Mouse (Mus musculus) embryo, embryonic 10.5 days (tissue): ENCODE measurements around the gene Mybbp1a.

Source experiments
- DNase-seq: peaks from one replicate; pipeline ENCODE4 v3.0.0-alpha.2; 2015; ENCODE audit warnings: low spot score

Mybbp1a gene

DNA sequence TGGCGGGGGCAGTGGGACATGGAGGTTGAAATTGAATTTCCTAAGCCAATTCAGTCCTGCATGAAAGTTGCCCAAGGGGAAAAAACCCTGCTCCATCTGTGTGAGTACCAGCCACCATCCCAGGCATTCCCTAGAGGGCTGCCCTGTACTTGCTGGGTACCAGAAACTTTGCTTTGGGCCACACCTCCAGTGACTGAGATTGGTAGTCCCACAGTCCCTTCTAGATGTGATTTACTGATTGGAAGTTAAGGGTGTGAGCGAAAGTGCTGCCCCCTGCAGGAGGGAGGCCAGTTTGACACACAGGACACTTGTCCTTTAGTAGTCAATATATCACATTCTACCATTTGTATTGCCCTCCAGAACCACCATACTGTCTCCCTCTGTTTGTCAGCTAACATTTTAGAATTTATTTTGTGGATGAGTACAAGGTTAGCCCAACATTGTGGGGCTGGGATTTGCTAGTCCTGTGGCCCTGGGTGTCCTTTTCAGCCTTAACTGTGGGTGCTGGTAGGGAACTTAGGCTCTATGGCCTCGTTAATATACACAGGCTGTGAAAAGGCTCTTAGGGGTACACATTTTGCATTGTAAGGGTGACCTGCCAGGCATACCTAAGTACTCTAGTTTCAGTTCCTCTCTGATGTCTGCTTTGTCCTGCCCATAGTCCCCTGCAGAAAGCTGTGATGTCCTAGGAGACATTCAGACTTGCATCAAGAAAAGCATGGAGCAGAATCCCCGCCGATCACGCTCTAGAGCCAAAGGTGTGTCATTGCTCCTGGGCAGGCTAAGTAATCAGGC is 5.4 kb downstream of the Mybbp1a start:
- DNase-seq: peak; percentile 66

DNA sequence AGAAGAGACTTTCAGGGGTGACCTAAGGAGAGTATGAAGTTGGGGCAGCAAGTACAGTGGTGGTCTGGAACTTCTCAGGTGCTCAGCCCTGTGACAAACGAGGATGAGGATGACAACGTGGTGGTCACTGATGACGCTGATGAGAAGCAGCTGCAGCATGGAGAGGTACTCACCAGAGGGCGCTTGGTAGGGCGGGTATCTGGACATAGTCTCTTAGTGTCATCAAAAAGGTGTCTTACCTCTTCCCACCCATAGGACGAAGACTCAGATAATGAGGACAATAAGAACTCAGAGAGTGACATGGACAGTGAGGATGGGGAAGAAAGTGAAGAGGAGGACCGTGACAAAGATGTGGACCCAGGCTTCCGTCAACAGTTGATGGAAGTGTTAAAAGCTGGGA is 6.3 kb downstream of the Mybbp1a start:
- no peak for DNase-seq

DNA sequence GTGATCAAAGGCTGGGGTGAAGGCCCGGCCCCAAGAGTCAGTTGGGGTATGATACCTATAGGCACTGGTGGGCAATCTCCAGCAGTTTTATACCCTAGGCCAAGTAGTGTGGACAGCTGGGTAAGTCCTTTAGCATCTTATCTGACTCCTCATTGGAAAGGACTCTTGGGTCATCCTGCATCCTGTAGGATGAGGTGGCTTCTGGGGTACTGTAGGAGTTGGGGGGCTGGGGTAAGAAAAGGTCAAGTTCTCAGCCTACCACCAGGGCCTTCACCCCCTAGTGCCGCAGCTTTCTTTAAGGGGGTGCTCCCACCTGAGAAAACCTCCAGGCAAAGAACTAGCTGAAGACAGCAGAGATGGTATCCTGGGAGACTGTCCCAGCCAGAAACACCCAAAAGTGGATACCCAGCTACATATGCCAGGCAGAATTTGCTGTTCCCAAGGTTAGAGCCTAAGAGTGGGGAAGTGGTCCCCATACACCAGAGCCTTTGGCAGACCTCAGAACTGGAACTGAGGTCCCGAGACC is 11.0 kb downstream of the Mybbp1a start:
- DNase-seq: no peak

DNA sequence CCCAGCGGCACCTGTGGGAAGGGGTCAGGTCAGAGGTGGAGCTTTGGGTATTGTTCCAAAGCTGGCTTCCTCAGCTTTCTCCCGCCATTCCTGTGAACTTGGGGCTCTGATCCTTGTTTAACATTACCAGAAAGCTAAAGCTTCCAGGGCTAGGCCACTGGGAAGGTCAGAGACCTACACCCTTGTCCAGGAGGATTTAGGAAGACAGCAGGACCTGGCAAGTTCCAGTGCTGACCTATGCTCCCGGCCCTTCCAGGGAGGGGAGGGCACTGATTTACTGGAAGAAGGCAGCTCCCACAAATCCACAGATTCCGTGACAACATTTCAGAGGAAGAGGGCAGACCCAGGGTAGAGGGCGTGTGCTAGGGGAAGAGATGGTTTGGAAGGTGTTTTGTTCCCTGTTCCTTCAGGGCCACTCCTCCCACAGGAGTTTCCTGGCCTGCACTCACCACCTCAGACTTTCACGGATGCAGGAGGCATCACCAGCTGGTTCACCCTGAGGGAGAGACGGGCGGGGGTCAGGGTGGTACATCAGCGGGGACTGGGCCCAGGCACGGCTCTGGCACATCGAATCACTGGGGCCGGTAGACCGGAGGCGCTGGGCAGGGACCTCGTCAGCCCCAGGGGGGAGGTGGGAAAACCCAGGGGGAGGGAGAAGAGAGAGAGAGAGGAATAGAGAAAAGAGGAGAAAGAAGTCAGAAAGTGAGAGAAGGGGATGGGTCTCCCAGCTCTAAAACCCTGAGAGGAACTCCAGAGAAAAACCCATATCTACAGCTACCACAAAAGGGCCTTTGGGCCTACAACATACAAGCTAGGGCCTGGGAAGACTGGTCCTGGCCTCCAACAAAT is 12.2 kb downstream of the Mybbp1a start:
- no peak for DNase-seq

DNA sequence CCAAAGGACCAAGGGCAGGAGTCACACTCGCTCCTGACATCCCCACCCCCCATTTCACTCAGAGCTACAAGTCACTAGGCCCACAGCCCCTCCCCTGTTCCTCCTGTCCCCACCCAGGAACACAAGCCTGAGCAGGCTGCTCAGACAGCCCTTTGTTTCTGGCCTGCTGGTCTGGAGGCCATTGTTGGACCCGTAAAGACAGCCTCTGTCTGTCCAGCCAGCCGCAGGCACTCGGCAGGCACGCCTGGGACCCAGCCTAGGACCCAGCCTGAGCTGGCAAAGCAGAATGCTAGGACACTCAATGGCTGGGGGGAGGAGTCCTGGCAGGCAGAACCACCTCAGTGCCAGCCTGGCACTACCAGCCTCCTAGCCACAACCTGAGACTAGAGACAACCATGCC is 14.5 kb downstream of the Mybbp1a start:
- DNase-seq: no peak

DNA sequence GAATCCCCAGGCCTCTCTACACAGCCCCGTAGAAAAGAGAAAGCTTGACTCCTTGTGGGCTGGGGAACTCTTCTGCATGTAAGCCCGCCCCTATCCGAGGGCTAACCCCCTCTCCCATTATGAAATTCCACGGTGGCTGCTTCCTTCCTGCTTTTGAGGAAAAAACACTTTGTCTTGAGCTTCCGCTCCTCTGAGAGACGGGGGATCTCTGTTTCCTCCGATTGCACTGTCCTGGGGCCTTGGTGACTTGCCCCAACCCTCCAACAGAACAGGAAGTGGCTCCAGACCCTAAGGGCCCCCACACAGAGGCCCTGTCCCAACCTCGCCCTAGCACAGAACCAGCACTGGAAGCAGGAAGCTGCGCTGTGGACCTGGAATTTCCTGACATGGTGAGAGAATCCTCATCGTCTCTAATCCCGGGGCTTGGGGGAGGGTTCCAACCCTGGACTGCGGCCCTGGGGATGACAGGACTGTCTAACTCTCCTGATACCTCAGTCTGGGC is 16.9 kb downstream of the Mybbp1a start:
- DNase-seq: no peak

DNA sequence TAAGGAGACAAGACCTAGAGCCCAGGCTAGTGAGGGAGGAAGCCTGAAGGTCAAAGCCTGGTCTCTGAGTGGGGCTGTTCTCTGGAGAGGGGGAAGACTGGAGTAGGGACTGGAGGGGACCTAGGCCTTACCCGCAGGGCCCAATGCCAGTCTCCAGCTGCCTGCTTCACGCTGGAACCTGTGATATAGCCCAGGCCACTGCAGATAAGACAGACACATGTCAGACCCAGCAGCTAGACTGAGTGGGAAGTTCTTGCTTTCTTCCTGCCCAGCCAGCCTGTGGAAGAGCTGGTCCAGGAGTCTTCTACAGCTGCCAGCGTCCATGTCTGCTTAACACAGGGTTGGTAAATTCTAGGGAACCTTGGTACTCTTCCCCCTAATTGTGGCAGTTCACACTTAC is 17.3 kb downstream of the Mybbp1a start:
- no peak for DNase-seq

DNA sequence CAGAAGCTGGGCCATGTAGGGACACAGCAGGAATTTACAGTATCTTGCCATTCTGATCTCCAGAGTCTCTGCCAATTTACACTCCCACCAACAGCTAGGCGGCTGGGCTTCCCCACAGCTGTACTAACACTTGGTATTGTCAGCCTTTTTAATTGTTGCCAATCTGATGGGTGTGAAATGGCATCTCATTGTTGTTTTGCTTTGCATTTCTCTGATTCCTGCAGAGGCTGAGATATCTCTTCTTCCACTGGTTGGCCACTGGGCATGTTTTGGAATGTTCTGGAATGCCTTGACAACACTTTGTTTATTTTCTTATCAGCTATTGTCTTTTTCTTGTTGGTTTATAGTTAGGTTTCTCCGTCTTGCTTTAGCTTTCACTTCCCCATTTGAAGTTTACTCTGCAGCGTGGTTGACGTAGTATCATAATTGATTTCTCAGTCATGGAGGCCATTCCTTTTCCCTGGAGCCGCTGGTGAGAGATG is 20.4 kb downstream of the Mybbp1a start:
- DNase-seq: no peak

DNA sequence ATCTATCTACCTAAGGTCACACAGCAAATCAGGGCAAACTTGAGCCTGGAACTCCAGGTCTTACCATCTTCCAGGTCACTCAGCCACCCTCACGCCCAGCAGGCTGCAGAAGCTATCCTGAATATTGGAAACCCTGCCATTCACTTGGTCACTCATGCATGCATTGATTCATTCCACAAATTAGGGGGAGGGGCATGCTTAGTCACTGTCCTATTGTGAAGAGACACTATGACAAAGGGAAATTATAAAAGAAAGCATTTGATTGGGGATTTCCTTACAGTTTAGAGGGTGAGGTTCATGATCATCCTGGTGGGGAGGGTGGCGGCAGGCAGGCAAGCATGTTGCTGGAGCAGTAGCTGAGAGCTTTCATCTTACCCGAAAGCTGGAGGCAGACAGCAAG is 23.7 kb downstream of the Mybbp1a start:
- DNase-seq: no peak

DNA sequence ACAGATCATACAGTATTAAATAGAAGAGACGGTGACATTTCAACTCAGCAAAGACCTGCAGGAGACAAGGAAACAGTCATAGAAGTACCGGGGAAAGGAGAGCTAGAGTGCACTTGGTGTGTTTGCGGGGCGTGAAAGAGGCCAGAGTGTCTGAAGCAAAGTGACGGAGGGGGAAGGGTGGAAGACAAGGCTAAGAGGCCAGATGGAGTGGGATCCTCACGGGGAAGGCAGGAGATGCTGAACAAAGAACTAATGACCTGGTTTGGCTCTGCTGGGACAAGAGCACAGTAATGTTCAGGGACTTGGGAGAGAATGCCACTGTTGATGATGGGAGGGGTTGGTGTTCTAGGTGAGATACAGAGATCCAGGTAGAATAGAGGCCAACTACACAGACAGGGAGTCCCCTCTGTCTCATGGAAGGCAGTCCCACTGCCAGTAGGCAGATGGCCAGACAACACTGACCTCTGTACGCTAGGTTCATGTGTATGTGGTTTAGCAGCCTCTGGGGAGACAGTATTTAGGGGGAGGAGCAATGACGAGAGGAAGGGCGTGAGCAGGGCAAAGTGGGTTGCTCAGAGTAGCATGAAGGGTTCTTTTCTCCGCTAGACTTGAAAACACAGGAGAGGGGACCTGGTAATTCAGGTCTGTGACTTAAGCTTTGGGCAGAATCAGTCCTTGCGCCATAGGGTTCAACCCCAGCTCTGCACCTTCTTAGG is 25.0 kb downstream of the Mybbp1a start:
- DNase-seq: no peak

DNA sequence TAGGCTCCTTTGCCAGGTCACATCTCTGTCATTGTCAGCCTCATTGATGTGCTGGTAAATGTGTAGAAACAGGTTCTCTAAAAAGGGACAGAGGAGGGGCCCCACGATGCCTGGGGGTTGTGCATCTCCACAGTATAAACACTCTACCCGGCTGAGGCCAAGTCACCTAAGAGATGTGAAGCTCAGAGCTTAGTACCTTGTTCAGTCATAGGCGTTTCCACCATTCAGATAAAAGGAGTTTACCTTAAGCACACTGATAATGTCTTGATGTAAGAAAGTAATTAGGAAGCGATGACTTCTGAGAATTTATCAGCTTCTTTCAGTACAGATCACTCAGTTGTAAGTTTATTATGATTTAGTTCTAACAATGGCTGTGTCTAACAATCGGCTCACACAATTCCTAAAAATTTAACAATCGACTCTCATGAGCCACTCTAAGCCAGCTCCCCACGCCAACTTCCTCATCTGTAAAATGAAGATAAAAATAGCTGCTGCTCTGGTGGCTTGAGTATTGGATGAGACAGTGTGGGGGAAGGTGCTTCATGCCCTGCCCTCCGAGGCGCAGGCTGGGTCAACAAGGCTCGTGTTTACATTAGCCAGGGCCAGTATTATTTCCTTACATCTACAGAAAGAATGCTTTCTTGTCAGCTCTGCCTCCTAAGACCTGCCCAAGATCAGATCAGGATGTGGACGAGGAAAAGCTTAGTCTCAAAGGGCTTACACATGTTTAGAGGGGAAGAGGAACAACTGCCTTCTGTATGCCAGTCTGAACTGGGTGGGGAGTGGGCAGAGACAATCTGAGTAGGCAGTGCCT is 25.7 kb downstream of the Mybbp1a start:
- DNase-seq: peak; percentile 40

DNA sequence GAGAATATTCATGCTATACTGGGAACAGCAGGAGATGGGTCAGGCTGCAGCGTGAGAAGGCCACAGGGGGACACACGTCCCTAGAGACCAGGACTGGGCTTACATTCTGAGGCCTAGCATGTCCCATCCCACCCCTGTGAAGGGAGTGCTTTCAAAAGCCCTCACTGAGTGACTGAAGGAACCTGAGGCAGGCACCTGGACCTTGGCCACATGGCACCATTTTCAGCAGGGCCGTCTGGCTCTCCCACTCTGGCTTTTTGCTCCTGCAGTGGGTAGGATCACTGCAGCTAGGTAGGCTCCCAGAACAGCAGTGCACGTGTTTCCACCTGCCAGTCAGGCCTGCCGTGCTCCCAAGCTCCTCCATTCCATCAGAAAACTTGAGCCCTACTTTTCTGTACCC is 27.4 kb downstream of the Mybbp1a start:
- DNase-seq: no peak

DNA sequence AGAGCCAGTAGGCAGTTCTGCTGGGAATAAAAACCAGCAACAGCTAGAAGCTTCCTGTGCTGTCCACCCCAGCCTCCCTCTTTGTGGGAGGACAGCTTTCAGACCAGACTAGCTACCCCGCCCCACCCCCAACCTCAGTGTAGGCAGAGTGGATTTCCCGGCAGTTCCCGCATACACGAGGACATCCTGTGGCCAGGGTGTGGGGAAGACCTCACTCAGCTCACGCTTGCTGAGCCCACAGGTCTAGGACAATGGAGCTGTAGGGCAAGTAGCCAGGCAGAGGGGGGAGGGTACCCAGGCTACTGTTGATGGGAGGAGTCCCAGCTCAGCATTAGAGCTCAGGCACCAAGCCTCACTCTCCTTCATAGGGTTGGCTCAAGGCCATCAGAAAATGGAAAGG is 28.1 kb downstream of the Mybbp1a start:
- DNase-seq: peak; percentile 44

DNA sequence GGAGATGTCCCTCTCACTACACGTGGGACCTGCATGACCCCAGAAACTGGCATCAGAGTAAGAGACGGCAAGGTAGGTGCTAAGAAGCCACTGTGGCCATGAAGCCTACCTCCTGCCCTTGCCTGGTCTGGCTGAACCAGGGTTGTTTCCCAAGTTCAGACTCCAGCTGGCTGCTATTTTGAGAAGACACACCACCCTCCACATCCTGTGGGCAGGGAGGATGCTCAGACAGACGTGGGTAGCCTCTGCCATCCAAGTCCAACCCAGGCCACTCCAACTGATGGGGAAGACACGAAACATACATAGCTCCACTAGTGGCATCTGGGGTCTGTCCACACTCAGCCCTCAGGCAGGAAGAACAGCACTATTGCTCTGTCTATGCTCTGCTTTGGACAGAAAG is 28.8 kb downstream of the Mybbp1a start:
- DNase-seq: no peak

DNA sequence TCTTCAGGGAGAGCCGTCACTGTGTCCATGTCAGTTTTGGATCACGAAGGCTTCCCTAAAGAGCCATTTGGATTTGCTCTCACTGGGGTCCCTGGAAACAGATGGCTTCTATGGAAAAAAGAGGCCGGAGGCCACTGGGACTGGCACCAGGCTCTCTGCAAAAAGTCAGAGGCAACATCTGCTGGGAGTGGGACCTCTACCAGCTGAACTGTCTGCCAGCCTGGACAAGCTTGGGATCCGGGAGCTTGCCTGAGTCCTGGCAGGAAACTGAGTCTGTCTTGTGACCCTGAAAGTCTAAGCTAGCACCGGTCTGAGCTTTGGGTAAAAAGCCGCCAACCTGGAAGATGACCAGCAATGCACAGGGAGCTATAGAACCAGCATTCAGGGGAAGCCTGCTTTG is 30.2 kb downstream of the Mybbp1a start:
- DNase-seq: no peak

DNA sequence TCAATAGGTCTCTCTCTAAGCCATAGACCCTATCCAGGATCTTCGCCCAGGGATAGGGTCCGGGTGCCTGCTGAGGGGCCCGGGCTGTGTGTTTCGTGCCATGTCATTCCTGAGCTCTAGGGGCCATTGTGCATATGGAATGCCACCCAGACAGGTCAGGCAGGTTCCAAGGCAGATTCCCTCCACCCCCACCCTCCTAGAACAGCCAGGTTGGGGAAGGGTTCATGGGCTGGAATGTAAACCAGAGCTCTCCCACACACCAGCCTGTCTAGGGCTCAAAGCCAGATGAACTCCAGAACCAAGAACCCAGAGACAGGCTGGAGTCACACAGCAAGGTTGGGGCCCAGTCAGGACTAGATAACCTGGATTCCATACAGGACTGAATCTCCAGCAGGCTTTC is 32.4 kb downstream of the Mybbp1a start:
- no peak for DNase-seq

DNA sequence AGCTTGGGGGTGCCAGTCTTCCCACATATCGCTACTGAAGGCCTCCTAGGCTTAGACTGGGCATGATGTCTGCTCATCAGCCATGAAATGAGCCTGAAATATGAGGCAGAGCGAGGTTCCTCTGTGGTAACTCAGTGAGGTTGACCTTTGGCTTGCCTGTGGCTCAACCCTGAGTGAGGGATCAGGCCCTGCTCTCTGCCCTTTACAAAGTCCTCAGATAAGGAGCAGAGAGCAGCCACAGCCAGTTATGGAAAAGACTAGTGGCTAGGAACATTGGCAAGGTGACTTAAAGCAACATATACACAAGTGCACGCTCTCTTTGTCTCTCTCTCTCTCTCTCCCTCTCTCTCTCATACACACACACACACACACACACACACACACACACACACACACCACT is 33.8 kb downstream of the Mybbp1a start:
- no peak for DNase-seq

DNA sequence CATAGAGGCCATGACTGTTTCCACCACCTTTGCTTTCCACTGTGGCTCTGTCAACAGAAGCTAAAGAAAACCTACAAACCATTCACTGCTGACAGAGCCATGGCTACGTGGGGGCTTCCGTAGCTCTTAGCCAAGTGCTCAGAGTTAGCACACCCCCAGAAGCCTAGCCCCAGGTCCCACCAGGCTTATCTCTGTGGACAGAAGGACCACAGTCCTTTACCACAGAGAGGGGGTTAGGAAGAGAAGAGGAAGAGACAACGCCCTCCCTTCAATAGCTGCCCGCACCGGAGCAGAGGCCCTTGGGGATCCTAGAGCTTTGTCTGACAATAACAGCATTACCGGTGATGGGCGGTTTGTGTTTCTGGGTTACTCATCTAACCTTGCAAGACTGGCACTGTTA is 34.3 kb downstream of the Mybbp1a start:
- no peak for DNase-seq

DNA sequence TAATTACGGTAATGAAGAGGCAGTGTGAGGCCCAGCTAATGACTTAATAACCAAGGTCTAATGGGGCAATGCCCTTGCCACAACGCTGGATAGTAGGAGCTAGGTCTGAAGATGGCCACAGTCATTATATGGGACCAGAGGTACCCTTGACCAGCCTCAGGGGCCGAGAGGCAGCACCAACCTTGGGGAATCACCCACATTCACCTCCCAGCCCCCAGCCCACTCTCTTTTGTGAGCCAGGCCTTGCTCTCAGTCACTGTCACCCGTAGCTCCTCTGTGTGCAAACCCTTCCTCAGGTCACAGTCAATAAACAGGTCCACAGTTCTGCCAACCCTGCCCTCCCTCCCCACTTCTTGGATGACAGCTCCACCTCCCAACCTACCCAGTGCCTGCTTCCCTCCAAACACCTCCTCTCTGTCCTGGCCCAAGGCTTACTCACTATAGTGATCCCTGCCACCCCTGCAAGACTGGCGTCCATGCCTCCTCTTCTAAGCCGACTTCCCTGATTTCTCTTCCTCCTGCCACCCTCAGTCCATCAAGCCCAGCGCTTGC is 35.0 kb downstream of the Mybbp1a start:
- DNase-seq: no peak

DNA sequence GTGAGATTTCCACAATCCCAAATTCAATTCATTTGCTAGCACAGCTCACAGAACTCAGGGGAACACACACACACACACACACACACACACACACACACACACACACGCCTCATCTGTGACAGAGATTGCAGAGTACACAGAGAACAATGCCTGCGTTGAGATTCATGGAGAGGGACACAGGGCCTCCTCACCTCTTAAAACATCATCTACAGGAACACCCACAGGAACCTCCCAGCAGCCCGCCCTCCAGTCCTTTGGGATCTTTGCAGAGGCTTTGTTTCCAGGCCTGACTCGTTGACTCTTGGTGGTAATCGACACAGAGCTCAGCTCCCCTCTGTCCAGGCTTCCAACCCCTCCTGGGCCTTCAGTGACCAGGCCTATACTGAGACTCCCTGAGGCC is 36.0 kb downstream of the Mybbp1a start:
- no peak for DNase-seq

DNA sequence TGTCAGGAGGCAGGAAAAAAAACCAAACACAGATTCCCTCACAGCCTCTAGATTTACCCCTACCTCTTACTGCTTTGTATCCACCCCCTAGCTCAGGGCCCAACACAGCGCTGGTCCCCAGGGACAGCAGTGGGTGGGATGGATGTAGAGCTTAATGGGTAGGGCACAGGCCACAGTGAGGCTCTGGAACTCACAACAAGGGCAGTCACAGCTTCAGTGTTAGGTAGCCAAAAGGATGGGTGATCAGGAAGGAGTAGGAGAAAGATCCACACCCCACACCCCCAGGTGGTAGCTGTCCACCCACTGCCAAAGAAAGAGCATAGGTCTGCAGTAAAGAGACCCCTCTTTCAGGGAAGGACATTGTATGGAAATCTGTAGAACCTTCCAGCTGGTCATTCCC is 36.5 kb downstream of the Mybbp1a start:
- DNase-seq: no peak
